Mouse (Mus musculus): ENCODE results near the gene Kdm6b. TPM values are rescaled to one million over a fixed set of nuclear protein-coding genes. Genes with fewer than 3 reads are reported as not detected.
A peak's percentile ranks its signal among the peaks of the same experiment; 100 is the strongest.

Gene Kdm6b
- 18.0 and 22.0 TPM in 2 replicates for polyA plus RNA-seq (2014; fragmentation: Nextera tagmentation; extraction: Ambion mirVana)

GRCm38 (mm10) chr11:69413221-69414181 is at the start of gene Kdm6b:
Gene Kdm6b, minus strand, starts transcription at chr11:69413675.
- H3K4me1 ChIP-seq (ENCODE audit: control insufficient read depth in 2 of 2, insufficient read depth in 2 of 2, low read length in 2 of 2) = peaks cover 38 to 48% of the 10 kb centered on the region in 2 experiments

DNA sequence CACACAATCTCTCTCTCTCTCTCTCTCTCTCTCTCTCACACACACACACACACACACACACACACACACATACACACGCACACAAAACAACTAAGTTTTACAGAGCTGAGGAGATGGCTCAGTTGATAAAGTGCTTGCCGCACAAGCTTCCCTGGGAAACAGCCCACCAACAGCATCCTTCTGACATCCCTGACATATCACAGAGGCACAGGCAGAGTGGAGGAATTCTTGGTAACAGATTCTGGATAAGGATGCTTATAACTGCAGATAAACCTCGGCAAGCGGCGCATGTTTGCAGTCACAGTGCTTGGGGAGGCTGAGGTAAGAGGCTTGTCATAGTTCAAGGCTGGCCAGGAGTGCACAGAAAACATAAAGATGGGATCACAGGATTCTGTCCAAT is 48.1 kb upstream of the Kdm6b start:
- no peak overlapping the region for H3K4me3 ChIP-seq (ENCODE audit: control insufficient read depth in 1 of 2, insufficient read depth in 1 of 2, low read depth in 1 of 2, low read length in 2 of 2)
- H3K9ac ChIP-seq (ENCODE audit: low read length) = 0 out of 2 replicates have a peak overlapping the region, but pooled peaks have one; percentile 16
- H3K27me3 ChIP-seq (ENCODE audit: control insufficient read depth, insufficient read depth, low read length) = no peaks in the 10 kb centered on the region
- no peaks in the 10 kb centered on the region for H3K36me3 ChIP-seq (ENCODE audit: control insufficient read depth, insufficient read depth, low read length)
- no peak overlapping the region for H3K27ac ChIP-seq (replicated peaks in 1 of 2; ENCODE audit: control insufficient read depth in 1 of 2, insufficient read depth in 1 of 2, low read depth in 2 of 2, low read length in 2 of 2)
- peaks cover 16 to 17% of the 10 kb centered on the region in 2 experiments for H3K4me1 ChIP-seq (ENCODE audit: control insufficient read depth in 2 of 2, insufficient read depth in 2 of 2, low read length in 2 of 2)
- no peak for ATAC-seq (ENCODE audit: insufficient number of reproducible peaks, insufficient read depth, low FRiP score, low read depth)
- H3K4me2 ChIP-seq (ENCODE audit: low read length) = no peak overlapping the region
- WGBS = 9% methylated on average over 5 of the region's 5 CpGs
- H3K9me3 ChIP-seq (ENCODE audit: control insufficient read depth, low read length) = no peaks in the 10 kb centered on the region

More at GRCm38 (mm10) chr11:69413221-69414181, at the start of gene Kdm6b:
- WGBS = 45% methylated on average over 12 of the region's 12 CpGs
- H3K9ac ChIP-seq (ENCODE audit: low read length) = peak within 1 kb of the TSS; percentile 97
- peak within 1 kb of the TSS; percentile 82 for H3K4me2 ChIP-seq (ENCODE audit: low read length)
- H3K4me3 ChIP-seq (ENCODE audit: control insufficient read depth in 1 of 2, insufficient read depth in 1 of 2, low read depth in 1 of 2, low read length in 2 of 2) = peak within 1 kb of the TSS in 1 of 2 experiments; percentile 63; a peak in 1 of 4 replicates
- H3K27ac ChIP-seq (replicated peaks in 1 of 2; ENCODE audit: control insufficient read depth in 1 of 2, insufficient read depth in 1 of 2, low read depth in 2 of 2, low read length in 2 of 2) = peak within 1 kb of the TSS in 1 of 2 experiments; percentile 98; a peak in 2 of 4 replicates
- ATAC-seq (ENCODE audit: insufficient number of reproducible peaks, insufficient read depth, low FRiP score, low read depth) = no peak
- no peaks in the 10 kb centered on the region for H3K27me3 ChIP-seq (ENCODE audit: control insufficient read depth, insufficient read depth, low read length)
- no peaks in the 10 kb centered on the region for H3K9me3 ChIP-seq (ENCODE audit: control insufficient read depth, low read length)
- H3K36me3 ChIP-seq (ENCODE audit: control insufficient read depth, insufficient read depth, low read length) = peaks cover 16% of the 10 kb centered on the region

GRCm38 (mm10) chr11:69459883-69460282 is 46.4 kb upstream of the Kdm6b start:
- Histone ChIP-seq H3K4me3 (ENCODE audit: control insufficient read depth in 1 of 2, insufficient read depth in 1 of 2, low read depth in 1 of 2, low read length in 2 of 2) (no peak overlapping the region), H3K27ac (replicated peaks in 1 of 2; ENCODE audit: control insufficient read depth in 1 of 2, insufficient read depth in 1 of 2, low read depth in 2 of 2, low read length in 2 of 2) (no peak overlapping the region), H3K36me3 (ENCODE audit: control insufficient read depth, insufficient read depth, low read length) (no peaks in the 10 kb centered on the region), H3K9me3 (ENCODE audit: control insufficient read depth, low read length) (no peaks in the 10 kb centered on the region), H3K4me2 (ENCODE audit: low read length) (no peak overlapping the region), H3K4me1 (ENCODE audit: control insufficient read depth in 2 of 2, insufficient read depth in 2 of 2, low read length in 2 of 2) (peaks cover 18 to 19% of the 10 kb centered on the region in 2 experiments), H3K9ac (ENCODE audit: low read length) (no peak overlapping the region), H3K27me3 (ENCODE audit: control insufficient read depth, insufficient read depth, low read length) (no peaks in the 10 kb centered on the region)
- 53% methylated on average over 4 of the region's 4 CpGs for WGBS
- no peak for ATAC-seq (ENCODE audit: insufficient number of reproducible peaks, insufficient read depth, low FRiP score, low read depth)

DNA sequence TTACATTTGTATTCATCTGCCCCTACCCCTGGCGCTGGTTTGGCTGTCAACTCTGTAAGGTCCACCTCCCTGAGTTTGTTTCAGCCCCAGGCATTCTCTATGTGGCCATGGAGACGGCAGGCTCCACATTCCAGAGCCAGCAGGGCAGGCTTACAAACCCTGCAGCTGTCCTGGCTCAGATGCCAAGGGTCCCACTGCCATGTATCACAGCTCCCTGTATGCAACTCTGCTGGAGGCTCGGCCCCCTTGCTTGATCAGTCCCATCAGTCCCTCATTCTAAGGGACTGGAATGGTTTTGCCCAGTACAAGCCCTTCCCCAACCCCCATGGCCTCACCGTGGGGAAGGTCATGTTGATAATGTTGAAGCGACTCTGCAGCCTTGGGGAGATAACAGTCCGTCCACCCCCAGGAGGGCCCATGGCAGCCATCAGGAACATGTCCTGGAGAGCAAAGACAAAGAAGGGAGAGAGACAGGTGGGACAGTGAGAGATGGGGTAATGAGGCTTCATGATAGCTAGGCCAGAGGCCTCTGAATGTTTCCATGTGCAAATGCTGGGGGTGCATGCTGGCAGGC is 43.6 kb upstream of the Kdm6b start:
- 8% methylated on average over 6 of the region's 6 CpGs for WGBS
- peaks cover 34 to 37% of the 10 kb centered on the region in 2 experiments for H3K4me1 ChIP-seq (ENCODE audit: control insufficient read depth in 2 of 2, insufficient read depth in 2 of 2, low read length in 2 of 2)
- H3K9me3 ChIP-seq (ENCODE audit: control insufficient read depth, low read length) = no peaks in the 10 kb centered on the region
- H3K4me2 ChIP-seq (ENCODE audit: low read length) = peak overlapping the region; percentile 1; the same call in 1 of the 2 replicates
- H3K4me3 ChIP-seq (ENCODE audit: control insufficient read depth in 1 of 2, insufficient read depth in 1 of 2, low read depth in 1 of 2, low read length in 2 of 2) = no peak overlapping the region
- no peaks in the 10 kb centered on the region for H3K27me3 ChIP-seq (ENCODE audit: control insufficient read depth, insufficient read depth, low read length)
- H3K27ac ChIP-seq (replicated peaks in 1 of 2; ENCODE audit: control insufficient read depth in 1 of 2, insufficient read depth in 1 of 2, low read depth in 2 of 2, low read length in 2 of 2) = peak overlapping the region; percentile 35 to 60
- no peak overlapping the region for H3K9ac ChIP-seq (ENCODE audit: low read length)
- H3K36me3 ChIP-seq (ENCODE audit: control insufficient read depth, insufficient read depth, low read length) = no peaks in the 10 kb centered on the region
- ATAC-seq (ENCODE audit: insufficient number of reproducible peaks, insufficient read depth, low FRiP score, low read depth) = 0 out of 2 replicates have a peak, but pooled peaks have one; percentile 27

DNA sequence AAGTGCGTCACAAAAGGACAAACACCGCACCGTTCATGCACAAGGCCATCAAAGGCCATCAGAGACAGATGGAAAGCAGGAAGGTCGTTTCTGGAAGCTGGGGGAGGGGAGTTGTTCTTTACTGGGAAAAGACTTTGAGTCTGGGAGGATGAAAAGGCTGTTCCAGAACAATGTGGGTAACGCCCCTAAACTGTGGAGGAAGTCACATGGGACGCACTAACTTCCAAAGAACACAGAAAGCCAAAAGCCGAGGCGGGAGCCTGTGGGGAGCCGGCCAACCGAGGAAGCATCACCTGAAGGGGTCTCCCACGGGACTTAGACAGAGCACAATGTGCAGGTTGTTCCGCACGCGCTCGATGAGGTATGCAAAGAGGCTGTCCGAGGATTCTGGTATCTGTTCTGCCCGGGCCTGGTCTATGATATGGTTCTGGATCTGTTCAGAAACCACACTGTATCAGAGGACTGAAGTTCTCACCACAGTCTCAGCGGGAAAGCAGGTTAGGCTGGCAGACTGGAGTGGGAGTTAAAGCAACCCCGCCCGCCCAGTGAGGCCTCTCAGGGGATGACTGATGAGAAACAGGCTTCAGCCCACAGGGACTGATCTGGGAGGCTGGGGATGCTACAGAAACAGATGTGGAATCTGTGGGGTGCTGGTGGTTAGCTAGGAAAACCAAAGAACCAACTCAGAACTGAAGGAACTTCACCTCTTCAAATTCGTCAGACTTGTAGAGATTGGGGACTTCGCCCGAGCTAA is 38.8 kb upstream of the Kdm6b start:
- H3K9me3 ChIP-seq (ENCODE audit: control insufficient read depth, low read length) = no peaks in the 10 kb centered on the region
- H3K27me3 ChIP-seq (ENCODE audit: control insufficient read depth, insufficient read depth, low read length) = no peaks in the 10 kb centered on the region
- peak overlapping the region; percentile 80 to 87 for H3K27ac ChIP-seq (replicated peaks in 1 of 2; ENCODE audit: control insufficient read depth in 1 of 2, insufficient read depth in 1 of 2, low read depth in 2 of 2, low read length in 2 of 2)
- peak overlapping the region; percentile 44 for H3K9ac ChIP-seq (ENCODE audit: low read length)
- peaks cover 27% of the 10 kb centered on the region in 2 experiments for H3K4me1 ChIP-seq (ENCODE audit: control insufficient read depth in 2 of 2, insufficient read depth in 2 of 2, low read length in 2 of 2)
- ATAC-seq (ENCODE audit: insufficient number of reproducible peaks, insufficient read depth, low FRiP score, low read depth) = peak; percentile 52; the same call in 1 of the 2 replicates
- H3K4me3 ChIP-seq (ENCODE audit: control insufficient read depth in 1 of 2, insufficient read depth in 1 of 2, low read depth in 1 of 2, low read length in 2 of 2) = peak overlapping the region; percentile 17 to 33; a peak in 3 of 4 replicates
- 16% methylated on average over 23 of the region's 23 CpGs for WGBS
- H3K36me3 ChIP-seq (ENCODE audit: control insufficient read depth, insufficient read depth, low read length) = no peaks in the 10 kb centered on the region
- peak overlapping the region; percentile 60 for H3K4me2 ChIP-seq (ENCODE audit: low read length)

DNA sequence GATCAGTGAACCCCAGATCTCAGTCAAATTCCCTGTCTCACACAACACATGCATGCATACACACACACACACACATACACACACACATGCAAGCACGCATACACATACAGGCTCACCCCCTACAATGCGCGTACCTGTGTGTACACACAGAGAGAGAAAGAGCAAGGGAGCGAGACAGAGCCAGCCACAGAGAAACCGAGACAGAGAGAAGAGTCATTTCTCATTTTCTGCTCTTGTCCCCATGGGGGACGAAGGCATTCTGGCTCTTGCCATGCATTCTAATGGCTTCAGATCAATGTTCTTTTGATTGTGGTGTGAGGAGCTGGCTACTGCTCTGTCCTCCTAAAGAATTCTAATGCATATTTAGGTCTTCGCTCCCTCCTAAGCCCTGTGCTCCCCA is 33.8 kb upstream of the Kdm6b start:
- Histone ChIP-seq H3K27ac (replicated peaks in 1 of 2; ENCODE audit: control insufficient read depth in 1 of 2, insufficient read depth in 1 of 2, low read depth in 2 of 2, low read length in 2 of 2) (no peak overlapping the region), H3K9me3 (ENCODE audit: control insufficient read depth, low read length) (0 out of 2 replicates have a peak, but pooled peaks cover 2% of the 10 kb centered on the region), H3K9ac (ENCODE audit: low read length) (no peak overlapping the region), H3K4me1 (ENCODE audit: control insufficient read depth in 2 of 2, insufficient read depth in 2 of 2, low read length in 2 of 2) (peaks cover 5 to 6% of the 10 kb centered on the region in 2 experiments), H3K36me3 (ENCODE audit: control insufficient read depth, insufficient read depth, low read length) (no peaks in the 10 kb centered on the region), H3K4me2 (ENCODE audit: low read length) (no peak overlapping the region), H3K4me3 (ENCODE audit: control insufficient read depth in 1 of 2, insufficient read depth in 1 of 2, low read depth in 1 of 2, low read length in 2 of 2) (no peak overlapping the region), H3K27me3 (ENCODE audit: control insufficient read depth, insufficient read depth, low read length) (no peaks in the 10 kb centered on the region)
- 91% methylated on average over 7 of the region's 7 CpGs for WGBS
- no peak for ATAC-seq (ENCODE audit: insufficient number of reproducible peaks, insufficient read depth, low FRiP score, low read depth)

GRCm38 (mm10) chr11:69443328-69443727 is 29.9 kb upstream of the Kdm6b start:
- Histone ChIP-seq H3K27me3 (ENCODE audit: control insufficient read depth, insufficient read depth, low read length) (no peaks in the 10 kb centered on the region), H3K27ac (replicated peaks in 1 of 2; ENCODE audit: control insufficient read depth in 1 of 2, insufficient read depth in 1 of 2, low read depth in 2 of 2, low read length in 2 of 2) (0 out of 4 replicates have a peak overlapping the region, but pooled peaks of 1 of the 2 experiments have one; percentile 19), H3K9ac (ENCODE audit: low read length) (no peak overlapping the region), H3K4me2 (ENCODE audit: low read length) (no peak overlapping the region), H3K36me3 (ENCODE audit: control insufficient read depth, insufficient read depth, low read length) (no peaks in the 10 kb centered on the region), H3K4me3 (ENCODE audit: control insufficient read depth in 1 of 2, insufficient read depth in 1 of 2, low read depth in 1 of 2, low read length in 2 of 2) (no peak overlapping the region), H3K9me3 (ENCODE audit: control insufficient read depth, low read length) (0 out of 2 replicates have a peak, but pooled peaks cover 2% of the 10 kb centered on the region), H3K4me1 (ENCODE audit: control insufficient read depth in 2 of 2, insufficient read depth in 2 of 2, low read length in 2 of 2) (peaks cover 3 to 5% of the 10 kb centered on the region in 2 experiments; a peak in 2 of 4 replicates)
- WGBS = 37% methylated on average over 5 of the region's 5 CpGs
- no peak; the same call in 1 of the 2 replicates for ATAC-seq (ENCODE audit: insufficient number of reproducible peaks, insufficient read depth, low FRiP score, low read depth)
